Mouse (Mus musculus) left cerebral cortex, adult 2 months (tissue): ENCODE measurements around the gene Pigt. TPM values are rescaled to one million over a fixed set of nuclear protein-coding genes. Genes with fewer than 3 reads are reported as not detected.

Source experiments
- DNase-seq, 2 experiments: peaks; one replicate each; pipeline ENCODE4 v3.0.0; 2021 to 2022; ENCODE audit warnings: low spot score in 2 of 2, mixed read lengths in 1 of 2; ENCODE audit errors: extremely low spot score in 1 of 2
- H3K27ac ChIP-seq: fragments of 200-600 bp; 2 replicates; pipeline ENCODE4 v1.8.1; 2022
- H3K4me3 ChIP-seq: fragments of 200-600 bp; 2 replicates; pipeline ENCODE4 v1.8.1; 2022
- CTCF ChIP-seq: fragments of 200-600 bp; IDR thresholded peaks from 2 replicates; pipeline ENCODE4 v1.8.1; 2022; ENCODE audit warnings: antibody characterized with exemption, mild to moderate bottlenecking, moderate library complexity
- intact Hi-C: fragments of 180-260 bp; cut with DNase I; formaldehyde crosslinking; loops from one replicate; pipeline ENCODE4 v1.15.1; 2025
- total RNA-seq, 2 experiments: library from RNA; stranded (reverse); gene quantifications; 2 replicates each; pipeline ENCODE4 v1.2.3; 2021

The Pigt gene
- total RNA-seq, 2 experiments from 2014 or later = 86.3 to 87.0 TPM

GRCm38 (mm10) chr2:164514916-164515315, 17.6 kb downstream of the Pigt start:
- intact Hi-C loops = loop anchor here (5.0 kb wide), 1 partner anchor 43 kb away; the partner anchor contains the start of gene Trp53tg5
- no peak for DNase-seq
- TF ChIP-seq CTCF = no peak
- no peak overlapping the region for H3K4me3 ChIP-seq
- no peak overlapping the region for H3K27ac ChIP-seq

GRCm38 (mm10) chr2:164515897-164516296, 18.6 kb downstream of the Pigt start:
- Histone ChIP-seq H3K27ac (no peak overlapping the region), H3K4me3 (no peak overlapping the region)
- no peak for TF ChIP-seq CTCF
- no peak for DNase-seq
- intact Hi-C loops = loop anchor here (5.0 kb wide), 1 partner anchor 44 kb away; the partner anchor contains the start of gene Trp53tg5

GRCm38 (mm10) chr2:164516592-164516991, 19.3 kb downstream of the Pigt start:
- no peak for DNase-seq
- H3K27ac ChIP-seq = no peak overlapping the region
- no peak for TF ChIP-seq CTCF
- intact Hi-C loops = loop anchor here (5.0 kb wide), 1 partner anchor 44 kb away; the partner anchor contains the start of gene Trp53tg5
- H3K4me3 ChIP-seq = no peak overlapping the region

- peak in 1 of 2 experiments; percentile 44 for DNase-seq
- intact Hi-C loops = loop anchor here (5.0 kb wide), 1 partner anchor 45 kb away; the partner anchor contains the start of gene Trp53tg5
- TF ChIP-seq CTCF = peak; percentile 81
- H3K4me3 ChIP-seq = no peak overlapping the region
- H3K27ac ChIP-seq = no peak overlapping the region
Measured at GRCm38 (mm10) chr2:164517485-164518221, 20.3 kb downstream of the Pigt start.

- no peak for DNase-seq
- intact Hi-C loops = loop anchor here (5.0 kb wide), 1 partner anchor 46 kb away; the partner anchor contains the start of gene Trp53tg5
- Histone ChIP-seq H3K4me3 (no peak overlapping the region), H3K27ac (no peak overlapping the region)
- no peak for TF ChIP-seq CTCF
Measured at GRCm38 (mm10) chr2:164518266-164519170, 21.2 kb downstream of the Pigt start.

- TF ChIP-seq CTCF = no peak
- DNase-seq = no peak
- no peak overlapping the region for H3K4me3 ChIP-seq
- intact Hi-C loops = loop anchor here (5.0 kb wide), 1 partner anchor 47 kb away; the partner anchor contains the start of gene Trp53tg5
- H3K27ac ChIP-seq = no peak overlapping the region
Measured at GRCm38 (mm10) chr2:164519171-164519526, 21.8 kb downstream of the Pigt start.

GRCm38 (mm10) chr2:164520782-164521181, 23.5 kb downstream of the Pigt start:
- DNase-seq = no peak
- Histone ChIP-seq H3K27ac (no peak overlapping the region), H3K4me3 (no peak overlapping the region)
- intact Hi-C loops = loop anchor here (2.0 kb wide), 1 partner anchor 104 kb away; no protein-coding TSS in a partner anchor
- peak; percentile 60 for TF ChIP-seq CTCF

GRCm38 (mm10) chr2:164521841-164522240, 24.5 kb downstream of the Pigt start:
- no peak for DNase-seq
- H3K27ac ChIP-seq = no peak overlapping the region
- H3K4me3 ChIP-seq = no peak overlapping the region
- intact Hi-C loops = loop anchor here (2.0 kb wide), 1 partner anchor 105 kb away; no protein-coding TSS in a partner anchor
- TF ChIP-seq CTCF = no peak

GRCm38 (mm10) chr2:164522280-164522679, 25.0 kb downstream of the Pigt start:
- Histone ChIP-seq H3K4me3 (no peak overlapping the region), H3K27ac (no peak overlapping the region)
- TF ChIP-seq CTCF = no peak
- no peak for DNase-seq
- intact Hi-C loops = no loop called here

GRCm38 (mm10) chr2:164523301-164523773, 26.0 kb downstream of the Pigt start:
- TF ChIP-seq CTCF = no peak
- Histone ChIP-seq H3K4me3 (no peak overlapping the region), H3K27ac (no peak overlapping the region)
- no peak for DNase-seq
- intact Hi-C loops = no loop called here

- Histone ChIP-seq H3K4me3 (no peak overlapping the region), H3K27ac (no peak overlapping the region)
- intact Hi-C loops = no loop called here
- TF ChIP-seq CTCF = no peak
- DNase-seq = no peak
Measured at GRCm38 (mm10) chr2:164528557-164528956, 31.2 kb downstream of the Pigt start.

- intact Hi-C loops = no loop called here
- peak; percentile 100 for TF ChIP-seq CTCF
Measured at GRCm38 (mm10) chr2:164531169-164531568, 33.8 kb downstream of the Pigt start.

More at GRCm38 (mm10) chr2:164531169-164531568, 33.8 kb downstream of the Pigt start:
- no peak overlapping the region for H3K4me3 ChIP-seq
- DNase-seq = peak; percentile 70 to 75
- H3K27ac ChIP-seq = no peak overlapping the region
